Mouse (Mus musculus) spleen, adult 2 months (tissue): ENCODE results near the gene Galk2. TPM values are rescaled to one million over a fixed set of nuclear protein-coding genes. Genes with fewer than 3 reads are reported as not detected.

Experiments used
- DNase-seq, 2 experiments: peaks; one replicate each; pipeline versions ENCODE4 v3.0.0 to v3.0.0-alpha.2; 2012 to 2021; ENCODE audit warnings: low spot score in 2 of 2, low read depth in 1 of 2
- H3K27ac ChIP-seq: fragments of 200-500 bp; 2 replicates; pipeline ENCODE4 v1.5.1; 2012; ENCODE audit warnings: low read length, inconsistent platforms; ENCODE audit not compliant: insufficient read depth
- H3K27me3 ChIP-seq: fragments of 200-500 bp; 2 replicates; pipeline ENCODE4 v1.6.1; 2012; ENCODE audit warnings: mild to moderate bottlenecking, moderate library complexity, low read length, inconsistent platforms; ENCODE audit not compliant: control insufficient read depth, insufficient read depth
- H3K36me3 ChIP-seq: fragments of 200-500 bp; 2 replicates; pipeline ENCODE4 v1.6.1; 2012; ENCODE audit warnings: mild to moderate bottlenecking, low read length, inconsistent platforms; ENCODE audit not compliant: control insufficient read depth, insufficient read depth
- H3K4me1 ChIP-seq: fragments of 200-500 bp; 2 replicates; pipeline ENCODE4 v1.6.1; 2011; ENCODE audit warnings: inconsistent platforms; ENCODE audit not compliant: control insufficient read depth, insufficient read depth, insufficient read length
- H3K4me3 ChIP-seq: fragments of 200-500 bp; 2 replicates; pipeline ENCODE4 v1.5.1; 2011; ENCODE audit warnings: mild to moderate bottlenecking, inconsistent platforms; ENCODE audit not compliant: insufficient read depth, insufficient read length; ENCODE audit errors: extremely low read depth
- CTCF ChIP-seq: fragments of 200-500 bp; IDR thresholded peaks from 2 replicates; pipeline ENCODE4 v1.5.1; 2011; ENCODE audit warnings: mild to moderate bottlenecking, inconsistent platforms; ENCODE audit not compliant: insufficient read depth, insufficient read length, insufficient replicate concordance; ENCODE audit errors: extremely low read depth
- POLR2A ChIP-seq: fragments of 200-500 bp; IDR thresholded peaks from 2 replicates; pipeline ENCODE4 v1.6.1; 2011; ENCODE audit warnings: low read depth, low read length, inconsistent platforms
- WGBS: fragments of 180-500 bp; shearing (Covaris S2); methylation state at CpG from one replicate; pipeline ENCODE4 v1.1.7; 2018; 5-methylcytosine and 5-hydroxymethylcytosine counted together
- polyA plus RNA-seq: library from polyadenylated mRNA; depleted of rRNA; stranded (reverse); fragments of >200 nt; gene quantifications from 2 replicates; pipeline ENCODE4 v1.2.3, GENCODE M21; 2012

Galk2 gene
- polyA plus RNA-seq, 1 experiment, result 8.2 TPM

DNA sequence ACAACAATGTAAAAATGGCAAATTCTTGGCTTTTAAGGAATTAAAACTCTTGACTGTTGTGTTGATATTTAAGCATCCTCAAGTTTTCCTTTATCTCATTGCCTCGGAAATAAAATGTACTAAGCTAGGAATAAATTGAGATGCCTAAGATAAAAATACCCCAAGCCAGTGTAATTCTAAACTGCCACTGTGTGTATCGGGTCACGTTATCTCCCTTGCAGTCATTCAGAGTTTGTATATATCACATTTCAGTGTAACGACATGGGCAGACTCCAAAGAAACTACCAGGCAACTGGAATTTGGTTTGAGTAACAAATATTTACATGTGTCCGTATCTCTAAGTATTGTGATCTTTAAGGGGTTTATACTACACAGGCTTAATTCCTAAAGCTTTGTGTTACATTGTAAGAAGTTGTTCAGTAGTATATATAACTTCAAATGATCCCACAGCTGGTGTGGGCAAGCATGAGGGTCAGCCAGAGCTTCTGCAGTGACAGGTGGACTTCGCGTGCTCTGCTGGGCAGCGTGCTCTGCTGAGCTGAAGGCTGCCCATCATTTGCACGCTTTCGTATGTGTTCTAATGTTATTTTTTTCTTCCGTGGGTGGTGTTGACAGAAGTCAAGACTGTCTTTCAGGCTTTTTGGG, 57.9 kb downstream of the Galk2 start:
- no peaks in the 10 kb centered on the region for H3K27me3 ChIP-seq
- peaks cover 4% of the 10 kb centered on the region; the same call in 1 of the 2 replicates for H3K36me3 ChIP-seq
- no peak for DNase-seq
- 88% methylated on average over 11 of the region's 11 CpGs for WGBS
- no peak overlapping the region for H3K4me3 ChIP-seq
- TF ChIP-seq CTCF, result no peak
- TF ChIP-seq POLR2A, result no peak
- H3K27ac ChIP-seq, result no peak overlapping the region
- no peaks in the 10 kb centered on the region for H3K4me1 ChIP-seq

DNA sequence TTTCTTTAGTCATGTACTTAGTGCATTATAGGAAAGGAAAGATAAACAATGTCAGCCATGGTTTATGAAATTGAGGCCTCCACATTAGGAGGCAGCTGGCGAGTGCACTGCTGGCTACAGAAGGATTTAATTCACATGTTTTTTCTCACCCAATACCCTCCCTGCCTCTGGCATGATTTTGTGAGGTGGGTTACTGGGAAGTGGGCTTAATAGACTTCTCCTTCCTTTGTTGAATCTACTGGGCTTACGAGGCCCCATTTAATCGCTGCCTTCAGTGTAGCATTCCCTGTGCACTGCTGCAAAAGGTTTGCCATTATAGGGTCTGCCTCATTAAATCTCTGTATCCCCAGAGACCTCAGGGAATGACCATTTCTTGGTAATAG, 58.4 kb downstream of the Galk2 start:
- H3K27ac ChIP-seq, result no peak overlapping the region
- no peaks in the 10 kb centered on the region for H3K4me1 ChIP-seq
- no peak overlapping the region for H3K4me3 ChIP-seq
- H3K36me3 ChIP-seq, result peaks cover 4% of the 10 kb centered on the region; the same call in 1 of the 2 replicates
- H3K27me3 ChIP-seq, result no peaks in the 10 kb centered on the region
- no peak for TF ChIP-seq CTCF
- TF ChIP-seq POLR2A, result no peak
- DNase-seq, result no peak
- WGBS, result 94% methylated on average over 3 of the region's 3 CpGs

DNA sequence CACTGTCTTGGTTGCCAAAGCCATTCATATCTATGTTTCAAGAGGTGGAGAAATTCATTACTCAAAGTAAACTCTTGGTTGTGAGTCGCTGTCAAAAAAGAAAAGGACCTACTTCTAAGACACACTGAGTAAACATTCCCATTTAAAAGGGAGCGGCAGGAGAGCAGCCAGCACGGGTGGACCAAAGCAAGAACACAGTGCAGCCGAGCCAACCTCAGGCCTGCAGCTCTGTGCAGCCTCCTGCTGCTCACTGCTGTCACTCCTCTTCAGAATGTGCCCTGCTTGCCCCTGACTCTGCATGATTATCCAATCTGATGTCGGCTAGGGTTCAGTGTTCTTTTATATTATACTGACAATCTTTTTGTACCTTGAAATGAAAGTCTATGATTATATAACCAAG, 62.4 kb downstream of the Galk2 start:
- Histone ChIP-seq H3K36me3 (peaks cover 4% of the 10 kb centered on the region; the same call in 1 of the 2 replicates), H3K4me1 (no peaks in the 10 kb centered on the region), H3K27ac (no peak overlapping the region), H3K27me3 (no peaks in the 10 kb centered on the region), H3K4me3 (no peak overlapping the region)
- WGBS, result 91% methylated on average over 5 of the region's 5 CpGs
- TF ChIP-seq POLR2A, result no peak
- DNase-seq, result no peak

DNA sequence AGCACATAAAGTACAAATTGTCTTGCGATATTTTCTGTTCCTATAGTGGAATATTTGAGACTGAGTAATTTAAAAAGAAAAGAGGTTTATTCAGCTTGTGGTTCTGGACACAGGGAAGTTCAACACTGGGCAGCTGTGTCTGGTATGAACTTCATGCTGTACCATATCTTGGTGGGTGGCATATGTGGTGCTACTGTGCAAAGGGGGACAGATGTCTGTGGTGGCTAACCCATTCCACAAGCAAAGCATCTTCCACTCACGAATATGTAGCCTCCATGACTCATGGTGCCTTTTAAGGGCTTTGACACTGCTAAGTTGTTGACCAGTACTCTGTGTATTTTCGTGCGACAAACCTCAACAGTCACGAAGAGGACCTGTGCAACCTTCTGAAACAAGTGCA, 63.2 kb downstream of the Galk2 start:
- WGBS, result 87% methylated on average over 5 of the region's 5 CpGs
- Histone ChIP-seq H3K4me1 (no peaks in the 10 kb centered on the region), H3K27me3 (no peaks in the 10 kb centered on the region), H3K4me3 (no peak overlapping the region), H3K27ac (no peak overlapping the region), H3K36me3 (peaks cover 4% of the 10 kb centered on the region; the same call in 1 of the 2 replicates)
- no peak for TF ChIP-seq CTCF
- TF ChIP-seq POLR2A, result no peak
- no peak for DNase-seq

DNA sequence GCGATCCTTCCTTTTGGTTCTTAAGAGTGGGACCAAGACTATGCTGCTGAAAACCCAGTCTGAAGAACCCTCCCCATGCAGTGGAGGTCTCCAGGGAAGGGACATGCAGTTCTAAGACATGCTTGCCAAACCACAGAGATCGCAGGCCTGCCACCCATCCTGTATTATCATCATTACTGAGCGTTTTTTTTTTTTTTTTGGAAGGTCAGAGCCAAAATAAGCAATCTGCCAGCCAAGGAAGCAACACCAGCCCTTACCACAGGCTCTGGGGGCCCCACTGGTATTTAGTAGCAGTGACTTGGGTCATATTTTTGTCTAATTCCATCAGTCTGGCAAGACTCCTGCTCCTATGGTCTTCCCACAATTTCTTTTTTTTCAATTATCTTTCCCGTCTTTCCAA, 64.0 kb downstream of the Galk2 start:
- H3K27ac ChIP-seq, result no peak overlapping the region
- TF ChIP-seq CTCF (no peak), POLR2A (no peak)
- H3K4me1 ChIP-seq, result no peaks in the 10 kb centered on the region
- WGBS, result 49% methylated on average over 4 of the region's 4 CpGs
- peaks cover 4% of the 10 kb centered on the region; the same call in 1 of the 2 replicates for H3K36me3 ChIP-seq
- no peaks in the 10 kb centered on the region for H3K27me3 ChIP-seq
- no peak for DNase-seq
- H3K4me3 ChIP-seq, result no peak overlapping the region

DNA sequence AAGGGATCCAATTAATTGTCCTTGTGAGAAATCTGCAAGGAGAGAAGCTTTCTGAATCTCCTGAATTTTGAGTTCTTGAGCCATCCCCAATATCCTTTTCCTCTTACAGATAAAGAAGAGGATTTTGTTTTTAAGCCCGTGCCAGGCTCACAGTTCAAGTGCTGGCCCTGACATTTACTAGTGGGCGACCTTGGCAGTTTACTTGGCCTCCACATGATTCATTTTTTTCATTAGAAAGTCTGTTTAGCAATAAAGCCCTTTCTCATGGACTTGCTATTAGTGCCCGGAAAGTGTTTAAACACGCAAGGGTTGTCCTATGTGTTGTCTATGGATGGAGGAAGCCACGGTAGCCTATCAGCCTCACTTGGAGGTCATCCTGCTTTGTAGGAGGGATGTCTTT, 64.4 kb downstream of the Galk2 start:
- no peak for TF ChIP-seq CTCF
- TF ChIP-seq POLR2A, result no peak
- DNase-seq, result no peak
- Histone ChIP-seq H3K27me3 (no peaks in the 10 kb centered on the region), H3K4me1 (no peaks in the 10 kb centered on the region), H3K4me3 (no peak overlapping the region), H3K36me3 (peaks cover 4% of the 10 kb centered on the region; the same call in 1 of the 2 replicates), H3K27ac (no peak overlapping the region)
- 88% methylated on average over 5 of the region's 5 CpGs for WGBS

DNA sequence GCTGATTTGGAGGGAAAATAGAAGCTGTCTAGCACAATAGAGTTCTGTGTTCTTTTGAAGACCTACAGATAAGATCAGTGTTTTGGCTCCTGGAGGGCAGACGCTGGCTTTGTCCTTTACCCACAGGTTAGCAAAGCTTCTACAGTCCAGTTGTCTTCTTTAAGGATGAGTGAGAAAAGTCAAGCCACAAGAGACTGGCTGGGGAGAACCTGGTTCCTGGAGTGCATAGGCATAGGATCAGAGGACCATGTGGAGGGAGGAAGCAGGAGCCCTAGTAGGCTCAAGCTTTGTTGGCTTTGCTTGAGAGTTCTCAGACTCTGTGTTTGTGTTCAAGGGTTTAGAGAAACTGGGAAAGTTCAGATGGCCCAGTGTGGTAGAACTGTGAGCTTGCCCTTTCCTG, 65.6 kb downstream of the Galk2 start:
- Histone ChIP-seq H3K36me3 (peaks cover 6% of the 10 kb centered on the region), H3K4me1 (no peaks in the 10 kb centered on the region), H3K4me3 (no peak overlapping the region), H3K27ac (no peak overlapping the region), H3K27me3 (no peaks in the 10 kb centered on the region)
- no peak for DNase-seq
- TF ChIP-seq CTCF (no peak), POLR2A (no peak)
- 71% methylated on average over 1 of the region's 1 CpGs for WGBS

DNA sequence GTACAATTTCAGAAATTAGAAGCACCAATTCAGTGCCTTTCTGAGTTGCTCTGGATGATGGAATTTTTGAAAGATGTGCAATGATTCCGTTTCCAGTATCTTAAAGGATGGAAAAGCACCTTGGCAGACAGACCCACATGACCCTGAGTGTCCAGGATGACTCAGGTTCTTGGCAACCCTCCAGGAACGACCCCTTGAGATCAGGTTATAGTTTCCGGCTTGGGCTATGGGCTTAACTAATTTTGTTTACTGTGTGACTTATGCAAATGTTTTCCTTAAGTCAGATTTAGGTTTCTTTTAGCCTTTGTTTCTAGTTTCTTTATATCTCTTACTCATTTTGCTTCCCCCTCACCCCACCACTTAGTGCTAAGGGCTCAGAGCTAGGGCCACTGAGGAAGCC, 66.2 kb downstream of the Galk2 start:
- TF ChIP-seq CTCF, result no peak
- no peak for TF ChIP-seq POLR2A
- Histone ChIP-seq H3K4me1 (no peaks in the 10 kb centered on the region), H3K4me3 (no peak overlapping the region), H3K36me3 (peaks cover 8% of the 10 kb centered on the region), H3K27me3 (no peaks in the 10 kb centered on the region), H3K27ac (no peak overlapping the region)
- 91% methylated on average over 3 of the region's 3 CpGs for WGBS
- DNase-seq, result no peak
